Mouse (Mus musculus) testis, adult 2 months (tissue): Measurements from ENCODE around the gene Hoxa11.

Experiments used
- CTCF ChIP-seq: fragments of 200-500 bp; IDR thresholded peaks from 2 replicates; pipeline ENCODE4 v1.5.1; 2012; ENCODE audit warnings: low read depth, mild to moderate bottlenecking, inconsistent platforms, low read length, moderate library complexity; ENCODE audit not compliant: control insufficient read depth, insufficient read depth, insufficient replicate concordance
- POLR2A ChIP-seq: fragments of 200-500 bp; IDR thresholded peaks from 2 replicates; pipeline ENCODE4 v1.6.1; 2012; ENCODE audit warnings: low read depth, mild to moderate bottlenecking, inconsistent platforms, low read length, moderate library complexity; ENCODE audit not compliant: control insufficient read depth

DNA sequence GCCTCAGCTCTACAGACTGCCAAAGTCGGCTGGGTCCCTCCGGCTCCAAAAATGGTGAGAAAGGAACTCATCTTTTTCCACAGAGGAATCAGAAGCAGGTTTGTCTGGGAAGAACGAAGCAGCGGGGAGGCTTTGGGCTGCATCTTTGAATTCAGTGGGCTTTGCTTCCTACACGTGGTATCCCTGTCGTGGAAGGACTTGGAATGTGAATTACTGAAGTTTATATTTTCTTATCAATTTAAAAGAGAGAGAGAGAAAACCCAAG, 17.6 kb upstream of the Hoxa11 start:
- TF ChIP-seq CTCF (no peak), POLR2A (no peak)
